Mouse (Mus musculus) lung, adult 2 months (tissue): ENCODE data around the gene P3h1. TPM values are rescaled to one million over a fixed set of nuclear protein-coding genes. Genes with fewer than 3 reads are reported as not detected.

Source experiments
- DNase-seq: peaks from one replicate; pipeline ENCODE4 v3.0.0; 2022
- H3K4me1 ChIP-seq: fragments of 200-500 bp; 2 replicates; pipeline ENCODE4 v1.6.1; 2011; ENCODE audit warnings: low read length; ENCODE audit not compliant: control insufficient read depth, insufficient read depth
- H3K4me3 ChIP-seq: fragments of 200-500 bp; replicated peaks from 2 replicates; pipeline ENCODE3; 2011; ENCODE audit warnings: low read depth, mild to moderate bottlenecking, control low read depth, low read length; ENCODE audit errors: extremely low read depth
- CTCF ChIP-seq: fragments of 200-500 bp; IDR thresholded peaks from 2 replicates; pipeline ENCODE4 v1.5.1; 2011; ENCODE audit warnings: mild to moderate bottlenecking, low read length, control low read depth; ENCODE audit not compliant: insufficient read depth
- POLR2A ChIP-seq: fragments of 200-500 bp; IDR thresholded peaks from 2 replicates; pipeline ENCODE4 v1.6.1; 2011; ENCODE audit warnings: low read depth, mild to moderate bottlenecking, control low read depth, low read length, borderline replicate concordance; ENCODE audit errors: extremely low read depth
- WGBS: fragments of 180-500 bp; shearing (Covaris S2); methylation state at CpG from one replicate; pipeline ENCODE4 v1.1.7; 2018; 5-methylcytosine and 5-hydroxymethylcytosine counted together
- polyA plus RNA-seq: library from polyadenylated mRNA; depleted of rRNA; stranded (reverse); fragments of >200 nt; gene quantifications from 2 replicates; pipeline ENCODE4 v1.2.3, GENCODE M21; 2012

P3h1 gene
- polyA plus RNA-seq, 1 experiment = 22.4 TPM

DNA sequence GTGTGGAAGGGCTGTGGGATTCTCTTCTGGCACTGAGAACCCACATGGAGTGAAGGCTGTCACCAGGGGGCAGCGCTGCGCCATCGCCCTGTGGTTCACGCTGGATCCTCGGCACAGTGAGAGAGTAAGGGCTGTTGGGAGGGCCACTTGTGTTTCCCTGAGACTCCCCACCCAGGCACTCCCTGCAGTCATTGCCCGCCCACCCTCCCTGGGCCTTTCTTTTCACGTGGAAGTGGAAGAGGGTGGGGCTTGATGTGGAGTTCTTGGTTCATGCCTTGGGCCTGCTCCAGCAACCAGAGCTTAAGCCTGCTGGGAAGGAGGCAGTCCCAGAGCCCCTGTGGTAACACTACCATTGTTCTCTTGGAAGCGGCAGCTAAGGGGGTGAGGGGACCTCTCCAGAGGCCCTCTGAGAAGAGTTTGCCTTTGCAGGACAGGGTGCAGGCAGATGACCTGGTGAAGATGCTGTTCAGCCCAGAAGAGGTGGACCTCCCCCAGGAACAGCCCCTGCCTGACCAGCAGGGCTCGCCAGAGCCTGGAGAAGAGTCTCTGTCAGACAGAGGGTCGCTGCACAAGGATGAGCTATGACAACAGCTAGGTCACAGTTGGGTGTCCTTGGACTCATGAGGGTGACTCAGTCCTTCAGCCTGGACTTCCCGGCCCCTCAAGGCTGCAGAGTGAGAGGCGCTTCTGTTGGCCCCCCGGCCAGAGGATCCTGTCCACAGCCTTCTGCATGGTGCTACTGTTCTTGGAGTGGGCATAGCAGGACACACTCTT, 14.9 kb downstream of the P3h1 start:
- 33% methylated on average over 13 of the region's 13 CpGs for WGBS
- peak; percentile 83 for DNase-seq
- H3K4me3 ChIP-seq = no peak overlapping the region
- H3K4me1 ChIP-seq = peaks cover 6% of the 10 kb centered on the region
- TF ChIP-seq POLR2A = peak; percentile 27; the same call in 1 of the 2 replicates
- peak; percentile 90 for TF ChIP-seq CTCF

DNA sequence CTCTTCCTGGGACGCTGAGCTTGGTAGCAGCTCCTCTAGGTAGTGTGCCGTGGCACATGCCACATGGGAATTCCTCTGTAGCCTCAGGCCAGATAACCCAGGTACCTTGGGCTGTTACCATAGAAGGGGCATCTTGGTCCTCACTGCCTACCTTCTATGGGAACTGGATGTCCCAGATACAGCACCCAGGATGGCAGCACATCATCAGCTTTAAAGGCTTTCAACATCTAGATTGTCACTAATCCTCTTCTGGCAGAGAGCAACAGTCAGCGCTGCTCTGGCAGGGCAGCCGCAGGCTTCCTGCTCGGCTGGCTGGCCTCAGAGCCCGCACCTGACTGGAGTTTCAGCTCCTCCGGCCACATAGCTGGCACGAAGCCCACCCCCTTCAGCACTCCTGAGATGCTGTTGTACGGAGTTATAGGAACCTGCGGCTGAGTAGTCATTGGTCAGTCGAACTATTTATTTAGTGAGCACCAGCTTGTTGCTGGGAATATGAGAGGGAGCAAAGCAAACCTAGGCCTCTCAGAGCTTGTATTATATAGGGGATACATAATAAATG, 15.8 kb downstream of the P3h1 start:
- DNase-seq = peak; percentile 32

DNA sequence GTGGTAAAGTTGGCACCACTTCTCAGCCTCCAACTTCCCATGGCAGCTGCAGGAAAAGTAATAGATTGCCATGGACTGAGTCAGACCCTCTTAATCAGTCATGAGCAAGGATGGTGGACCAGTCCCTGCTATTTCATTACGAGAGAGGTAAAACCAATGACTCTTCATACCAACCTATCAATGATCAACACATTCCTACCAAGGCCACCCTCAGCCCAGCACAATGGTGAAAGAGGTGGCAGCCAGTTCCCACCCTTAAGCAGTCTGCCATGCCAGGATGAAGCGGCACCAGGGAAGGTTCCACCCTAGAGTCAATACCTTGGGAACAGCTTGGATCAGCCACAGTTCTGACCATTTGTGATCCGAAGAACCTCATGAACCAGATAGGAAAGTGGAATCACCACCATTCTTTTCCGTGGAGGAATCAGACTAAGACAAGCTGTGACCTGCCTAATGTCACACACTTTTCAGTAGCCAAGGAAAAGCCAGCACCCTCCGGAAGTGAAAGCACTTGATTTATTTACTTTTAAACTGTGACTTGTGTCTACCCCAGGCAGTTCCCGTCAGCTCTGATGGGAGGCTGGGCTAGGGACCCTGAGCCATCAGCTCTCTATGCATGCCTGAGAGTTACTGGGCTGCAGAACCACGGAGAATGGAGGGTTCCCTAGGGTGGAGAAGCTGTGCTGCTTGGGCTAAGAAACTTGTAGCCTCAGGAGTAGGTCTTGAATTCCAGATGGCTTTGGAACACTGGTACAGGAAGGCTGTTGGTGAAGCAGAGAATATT, 19.5 kb downstream of the P3h1 start:
- Histone ChIP-seq H3K4me3 (no peak overlapping the region), H3K4me1 (peaks cover 4% of the 10 kb centered on the region; the same call in 1 of the 2 replicates)
- no peak for DNase-seq
- TF ChIP-seq POLR2A = no peak
- TF ChIP-seq CTCF = no peak
- WGBS = 47% methylated on average over 7 of the region's 7 CpGs

More for the DNA sequence above, 15.8 kb downstream of the P3h1 start:
- TF ChIP-seq POLR2A (no peak), CTCF (no peak)
- WGBS = 67% methylated on average over 11 of the region's 11 CpGs
- Histone ChIP-seq H3K4me1 (peaks cover 6% of the 10 kb centered on the region), H3K4me3 (no peak overlapping the region)

DNA sequence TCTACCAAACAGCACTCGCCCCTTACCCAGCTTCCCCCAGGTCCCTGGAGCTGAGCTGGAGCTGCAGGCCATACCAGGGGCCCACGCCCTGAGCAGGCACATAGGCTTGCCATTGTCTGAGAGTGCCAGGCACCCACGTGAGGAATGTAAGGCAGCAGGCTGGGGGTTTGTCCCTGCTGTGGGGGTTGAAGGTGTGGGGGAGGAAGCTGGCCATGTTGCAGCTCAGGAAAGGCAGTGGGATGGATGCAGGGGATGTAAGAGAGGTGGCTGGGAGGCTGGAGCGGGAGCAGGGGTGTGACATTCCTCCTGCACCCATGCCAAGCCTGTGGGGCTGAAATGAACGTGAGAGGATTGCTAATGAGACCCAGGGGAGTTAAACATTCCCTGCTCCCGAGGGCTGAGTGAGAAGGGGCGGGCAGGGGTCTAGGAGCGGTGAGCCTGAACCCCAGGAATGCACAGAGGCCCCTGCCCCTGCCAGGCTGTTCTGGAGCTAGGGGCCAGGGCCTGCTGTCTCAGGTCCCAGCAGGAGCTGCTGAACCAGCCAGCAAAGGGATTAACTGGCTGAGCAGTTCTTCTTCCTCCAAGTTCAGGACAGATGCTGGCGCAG, 21.4 kb downstream of the P3h1 start:
- DNase-seq = no peak
- TF ChIP-seq POLR2A (no peak), CTCF (no peak)
- Histone ChIP-seq H3K4me1 (0 out of 2 replicates have a peak, but pooled peaks cover 2% of the 10 kb centered on the region), H3K4me3 (no peak overlapping the region)
- WGBS = 66% methylated on average over 9 of the region's 9 CpGs

DNA sequence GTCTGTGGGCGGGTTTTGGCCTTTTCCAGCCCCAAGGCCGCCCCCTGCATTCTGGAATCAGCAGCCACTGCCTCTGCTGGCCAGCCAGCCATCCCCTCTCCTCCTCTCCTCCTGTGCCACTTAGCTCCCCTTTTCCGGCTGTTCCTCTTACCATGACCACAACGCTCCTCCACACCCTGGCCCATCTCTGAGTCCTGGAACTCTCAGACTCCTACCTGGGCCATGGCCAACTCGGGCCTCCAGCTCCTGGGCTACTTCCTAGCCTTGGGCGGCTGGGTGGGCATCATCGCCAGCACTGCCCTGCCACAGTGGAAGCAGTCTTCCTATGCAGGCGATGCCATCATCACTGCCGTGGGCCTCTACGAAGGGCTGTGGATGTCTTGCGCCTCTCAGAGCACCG, 22.6 kb downstream of the P3h1 start, which contains the start of gene Cldn19:
TSS of gene Cldn19 (plus strand) at position 64 of the 400 bp plus-strand sequence.
- no peak for DNase-seq
- H3K4me1 ChIP-seq = 0 out of 2 replicates have a peak, but pooled peaks cover 2% of the 10 kb centered on the region
- H3K4me3 ChIP-seq = no peak within 1 kb of the TSS
- no peak for TF ChIP-seq POLR2A
- no peak for TF ChIP-seq CTCF
- WGBS = 89% methylated on average over 12 of the region's 12 CpGs

DNA sequence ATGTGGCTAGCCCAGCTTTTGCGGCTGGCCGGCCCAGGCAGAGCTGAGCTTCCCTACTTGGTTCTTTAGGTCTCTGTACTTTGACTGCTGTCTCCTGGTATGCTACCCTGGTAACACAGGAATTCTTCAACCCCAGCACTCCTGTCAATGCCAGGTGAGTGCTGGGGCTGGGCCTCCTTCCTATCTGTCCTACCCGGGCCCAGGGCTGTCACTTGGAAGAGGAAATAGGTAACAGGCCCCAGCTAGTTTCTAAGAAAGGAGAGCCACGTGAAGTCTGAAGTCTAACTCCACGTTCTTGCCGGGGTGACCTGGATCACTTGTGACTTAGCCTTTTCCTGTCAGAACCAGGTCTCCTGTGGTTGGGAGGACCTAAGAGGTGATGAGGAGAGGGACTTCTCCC, 24.4 kb downstream of the P3h1 start:
- TF ChIP-seq POLR2A = no peak
- no peak for TF ChIP-seq CTCF
- DNase-seq = no peak
- Histone ChIP-seq H3K4me3 (no peak overlapping the region), H3K4me1 (0 out of 2 replicates have a peak, but pooled peaks cover 4% of the 10 kb centered on the region)
- 65% methylated on average over 6 of the region's 6 CpGs for WGBS

DNA sequence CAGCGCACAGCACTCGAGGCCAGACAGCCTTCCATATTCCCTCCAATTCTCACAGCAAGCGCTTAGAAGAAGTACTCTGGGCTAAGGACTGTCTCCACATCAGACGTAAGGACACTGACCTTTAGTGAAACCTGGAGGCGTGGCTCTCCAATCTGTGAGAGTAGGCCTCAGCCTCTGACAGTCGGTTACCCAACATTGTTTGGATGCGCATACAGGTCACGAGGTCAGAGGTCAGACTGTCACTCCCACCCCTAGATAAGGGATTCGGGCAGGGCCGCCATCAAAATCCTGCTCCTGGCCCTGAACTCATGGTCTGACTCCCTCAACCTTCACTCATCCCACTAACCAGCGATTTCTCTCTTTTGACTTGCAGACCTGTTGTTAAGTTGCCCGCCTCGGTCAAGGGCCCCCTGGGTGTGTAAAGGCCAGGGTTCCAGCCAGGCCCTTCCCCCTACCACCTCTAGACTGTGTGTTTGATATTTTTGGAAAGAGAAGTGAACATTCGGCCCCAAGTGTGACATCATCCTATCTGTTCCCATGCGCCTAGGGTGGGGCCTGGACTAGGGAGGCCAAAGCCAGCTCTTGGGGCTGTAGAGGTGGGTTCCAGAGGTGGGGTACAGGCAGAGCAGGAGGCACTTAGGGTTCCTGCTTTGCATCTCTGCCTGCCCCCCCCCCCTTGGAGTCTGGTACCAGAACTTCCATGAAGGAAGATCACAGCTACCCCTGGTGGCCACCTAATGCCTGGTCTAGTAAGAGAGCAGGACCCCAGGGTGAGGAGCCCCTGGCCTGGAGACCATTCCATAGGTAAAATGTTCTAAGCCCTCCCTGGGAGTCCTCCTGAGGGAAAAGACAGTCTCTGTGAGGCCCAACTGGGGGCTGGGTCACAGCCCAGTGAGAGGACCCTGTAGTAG, 26.9 kb downstream of the P3h1 start:
- no peak for TF ChIP-seq CTCF
- Histone ChIP-seq H3K4me3 (no peak overlapping the region), H3K4me1 (peaks cover 6% of the 10 kb centered on the region)
- 86% methylated on average over 15 of the region's 15 CpGs for WGBS
- no peak for DNase-seq

DNA sequence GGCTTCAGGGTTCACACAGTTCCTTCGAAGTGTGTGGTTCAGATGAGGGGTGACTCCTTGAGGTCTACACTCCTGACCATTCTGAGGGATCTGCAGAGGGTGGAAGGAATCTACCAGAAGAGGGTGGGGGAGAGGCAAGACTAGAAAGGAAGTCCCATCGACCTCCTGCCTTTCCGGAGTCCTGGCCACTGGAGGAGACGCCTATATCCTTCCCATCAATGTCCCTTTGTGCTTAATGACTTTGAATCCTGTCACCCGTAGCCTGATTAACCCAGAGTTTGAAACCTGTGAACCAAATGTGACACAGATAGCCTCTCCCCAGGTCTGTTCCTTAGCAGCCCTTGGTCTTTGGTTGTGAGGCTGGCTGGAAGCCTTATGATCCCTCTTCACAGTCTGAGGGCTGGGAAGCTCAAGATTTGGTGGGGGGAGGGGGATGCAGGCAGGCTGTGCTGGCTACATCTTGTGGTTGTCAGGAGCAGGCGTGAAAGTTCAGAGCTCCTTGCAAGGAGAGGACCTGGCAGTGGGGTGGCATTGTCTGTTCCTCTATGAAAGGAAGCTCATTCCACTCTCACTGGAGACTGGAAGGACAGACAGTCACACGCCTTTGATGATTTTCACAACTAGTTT, 28.5 kb downstream of the P3h1 start:
- DNase-seq = no peak
- 37% methylated on average over 7 of the region's 7 CpGs for WGBS
- TF ChIP-seq CTCF (no peak), POLR2A (0 out of 2 replicates have a peak, but pooled peaks have one; percentile 12)
- peaks cover 6% of the 10 kb centered on the region for H3K4me1 ChIP-seq
- H3K4me3 ChIP-seq = no peak overlapping the region
